Mouse (Mus musculus): ENCODE results near the gene Hnrnpl.

The Hnrnpl gene

DNA sequence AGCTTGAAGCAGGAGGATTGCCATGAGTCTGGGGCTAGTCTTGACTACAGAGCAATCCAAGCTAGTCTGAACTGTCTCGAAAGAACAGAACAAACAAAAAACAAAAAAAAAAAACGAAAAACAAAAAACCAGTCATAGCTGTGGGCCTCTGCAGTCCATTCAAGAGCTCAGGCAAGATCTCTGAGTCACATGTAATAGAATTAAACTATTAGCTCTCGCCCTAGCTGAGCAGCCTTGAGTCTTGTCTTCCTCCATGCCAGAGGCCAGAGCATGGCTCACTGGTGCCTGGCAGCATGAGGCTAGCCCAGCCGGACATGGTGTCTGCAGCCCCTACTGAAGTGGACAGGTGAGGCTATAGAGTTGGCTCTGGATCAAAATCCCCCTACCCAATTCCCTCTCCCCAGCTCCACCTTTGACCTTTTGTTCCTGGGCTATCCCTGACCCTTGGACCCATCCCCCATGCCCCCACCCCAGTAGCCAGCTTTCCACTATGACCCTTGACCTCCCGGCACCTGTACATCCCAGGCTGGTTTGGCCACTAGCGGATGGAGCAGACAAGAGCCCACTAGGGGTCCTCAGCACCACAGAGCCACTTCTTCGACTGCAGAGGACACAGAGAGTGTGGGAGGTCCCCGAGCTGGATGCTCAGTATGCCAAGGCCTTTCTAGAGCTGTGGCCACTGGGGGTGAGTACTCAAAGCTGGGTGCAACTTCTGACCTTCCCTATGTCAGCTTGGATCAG, 18.1 kb upstream of the Hnrnpl start:
- DNase-seq (ENCODE audit: low read depth): no peak

DNA sequence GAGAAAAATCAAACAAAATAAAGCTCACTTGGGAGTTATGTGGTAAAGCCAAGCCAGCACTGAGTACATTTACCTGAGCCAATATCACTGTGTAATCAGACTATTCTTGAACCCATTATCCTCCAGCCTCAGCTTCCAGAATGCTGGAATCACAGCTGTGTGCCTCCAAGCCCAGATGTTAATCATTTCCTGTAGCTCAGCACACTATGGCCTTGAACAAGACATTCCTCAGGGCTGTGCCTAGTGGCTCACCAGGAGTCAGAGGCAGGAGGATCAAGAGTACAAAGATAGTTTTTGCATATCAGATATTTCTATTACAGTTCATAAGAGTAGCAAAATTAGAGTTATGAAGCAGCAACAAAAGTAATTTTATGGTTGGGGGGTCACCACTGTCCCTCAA, 16.6 kb upstream of the Hnrnpl start:
- DNase-seq (ENCODE audit: low read depth): no peak

GRCm38 (mm10) chr7:28792391-28793185, 15.8 kb upstream of the Hnrnpl start:
- peak; percentile 53 for DNase-seq (ENCODE audit: low read depth)

GRCm38 (mm10) chr7:28793834-28794233, 14.5 kb upstream of the Hnrnpl start:
- peak; percentile 83 for DNase-seq (ENCODE audit: low read depth)

DNA sequence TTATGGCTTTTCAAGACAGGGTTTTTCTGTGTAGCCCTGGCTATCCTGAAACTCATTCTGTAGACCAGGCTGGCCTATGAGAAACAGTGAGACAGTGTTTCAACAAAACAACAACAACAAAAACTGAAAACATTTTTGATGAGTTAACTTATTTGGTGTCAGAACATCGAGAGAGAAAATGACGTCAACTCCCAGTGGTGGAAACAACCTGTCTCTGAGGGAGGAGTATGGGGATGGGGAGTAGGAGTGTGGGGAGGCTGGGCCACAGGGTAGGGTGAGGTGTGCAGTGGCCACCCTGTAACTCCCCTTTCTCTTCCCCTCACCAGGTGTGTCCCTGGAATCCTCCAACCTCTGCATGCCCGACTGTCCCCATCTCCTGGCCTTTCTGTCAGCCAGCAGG, 13.8 kb upstream of the Hnrnpl start:
- no peak for DNase-seq (ENCODE audit: low read depth)

GRCm38 (mm10) chr7:28795832-28796231, 12.5 kb upstream of the Hnrnpl start:
- peak; percentile 84 for DNase-seq (ENCODE audit: low read depth)

GRCm38 (mm10) chr7:28796562-28796975, 11.8 kb upstream of the Hnrnpl start:
- peak; percentile 92 for DNase-seq (ENCODE audit: low read depth)

DNA sequence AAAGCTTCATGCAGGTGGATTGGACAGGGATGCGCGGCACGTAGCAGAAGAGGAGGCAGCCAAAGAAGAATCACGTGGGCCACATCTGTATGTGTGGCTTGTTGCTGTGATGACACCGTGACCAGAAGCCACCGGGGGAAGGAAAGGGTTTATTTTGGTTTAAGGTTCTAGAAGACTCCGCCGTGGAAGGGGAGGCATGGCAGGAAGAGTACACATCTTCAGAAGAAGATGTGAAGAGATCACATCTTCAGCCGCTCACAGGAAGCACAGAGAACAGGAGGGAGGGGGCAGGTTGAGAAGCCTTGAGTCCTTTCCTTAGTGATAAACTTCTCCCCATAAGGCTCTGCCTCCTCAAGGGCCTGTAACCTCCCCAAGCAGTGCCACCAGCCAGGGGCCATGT, 8.3 kb upstream of the Hnrnpl start:
- no peak for DNase-seq (ENCODE audit: low read depth)

DNA sequence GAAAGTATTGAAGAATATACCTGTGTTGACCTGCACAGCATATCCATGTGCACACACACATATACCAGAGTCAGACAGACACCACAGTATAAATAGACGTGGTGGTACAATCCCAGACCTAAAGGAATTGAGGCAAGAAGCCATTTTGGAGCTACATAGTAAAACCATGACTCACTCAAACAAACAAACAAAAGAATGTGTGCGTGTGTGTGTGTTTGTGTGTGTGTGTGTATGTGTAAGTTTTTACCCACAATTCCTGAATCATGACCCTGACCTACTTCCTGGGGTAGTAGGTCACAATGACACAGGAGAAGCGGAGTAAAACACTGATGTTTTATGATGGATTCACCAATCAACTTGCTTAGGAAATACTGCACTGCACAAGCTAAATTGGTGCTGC, 6.9 kb upstream of the Hnrnpl start:
- peak; percentile 54 for DNase-seq (ENCODE audit: low read depth)

DNA sequence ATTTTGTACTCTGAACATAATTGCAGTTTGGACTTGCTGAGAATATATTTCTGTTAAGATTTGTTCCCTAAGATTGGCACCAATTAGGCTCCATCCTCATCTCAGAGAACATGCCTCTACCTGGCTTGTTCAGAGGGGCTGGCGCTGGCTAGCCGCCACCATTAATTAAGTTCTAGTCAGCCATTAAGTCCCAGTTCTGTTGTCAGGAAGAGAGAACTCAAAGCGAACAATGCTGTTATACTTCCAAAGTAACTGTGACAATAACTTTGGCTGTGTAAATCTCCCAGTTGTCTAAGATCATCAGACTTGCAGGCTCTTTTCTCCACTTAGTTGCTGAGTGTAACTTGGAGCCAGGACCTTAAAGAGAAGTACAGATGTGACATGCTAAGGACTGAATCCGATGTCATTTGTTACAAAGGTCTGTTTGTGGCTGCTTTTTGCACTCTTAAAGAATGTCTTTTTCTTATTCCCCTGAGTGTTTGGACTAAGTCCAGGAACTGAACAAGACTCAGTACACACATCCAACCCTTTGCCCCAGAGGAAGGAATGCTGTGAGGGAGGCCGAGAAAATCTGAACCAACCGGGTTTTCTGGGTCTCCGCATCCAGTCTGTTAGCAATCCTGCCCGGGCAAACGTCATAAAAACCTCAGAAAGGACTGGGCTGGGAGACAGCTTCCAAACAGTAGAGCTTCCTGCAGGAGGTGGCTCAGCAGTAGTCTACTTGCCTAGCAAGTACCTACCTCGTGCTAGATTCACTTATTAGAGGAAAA, 6.3 kb upstream of the Hnrnpl start:
- DNase-seq (ENCODE audit: low read depth): no peak

DNA sequence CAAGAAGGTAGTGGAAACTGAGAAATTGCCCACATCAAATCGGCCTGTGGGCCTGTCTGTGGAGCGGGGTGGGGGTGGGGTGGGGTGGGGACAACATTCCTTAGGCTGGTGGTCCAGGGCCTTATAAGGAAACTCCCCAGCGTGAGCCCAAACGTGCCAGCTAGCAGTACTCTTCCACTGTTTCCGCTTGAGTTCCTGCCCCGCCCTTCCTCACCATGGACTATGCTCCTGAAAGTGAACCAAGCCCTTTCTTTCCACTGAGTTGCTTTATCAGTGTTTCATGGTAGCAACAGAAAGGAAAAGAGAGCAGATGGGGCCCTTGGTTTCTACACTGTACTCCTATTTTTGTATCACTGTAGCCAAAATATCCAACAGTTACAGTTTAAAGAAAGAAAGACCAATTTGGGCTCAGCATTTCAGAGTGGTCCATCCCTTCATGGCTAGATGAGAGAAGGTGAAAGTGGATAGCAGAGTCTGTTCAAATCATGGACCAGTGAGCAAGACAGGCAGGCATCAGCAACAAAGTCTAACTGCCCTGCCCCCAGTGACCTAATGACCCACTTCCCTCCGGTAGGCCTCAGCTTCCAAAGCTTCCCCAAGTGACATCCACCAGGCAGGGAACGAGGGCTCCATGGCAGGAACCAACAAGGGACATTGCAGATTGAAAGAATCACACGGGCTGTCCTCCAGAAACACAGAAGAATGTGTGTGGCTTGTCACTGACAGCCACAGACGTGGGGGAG, 5.3 kb upstream of the Hnrnpl start:
- peak; percentile 53 for DNase-seq (ENCODE audit: low read depth)

- no peak for DNase-seq (ENCODE audit: low read depth)
Measured at GRCm38 (mm10) chr7:28803756-28804155, 4.6 kb upstream of the Hnrnpl start.

DNA sequence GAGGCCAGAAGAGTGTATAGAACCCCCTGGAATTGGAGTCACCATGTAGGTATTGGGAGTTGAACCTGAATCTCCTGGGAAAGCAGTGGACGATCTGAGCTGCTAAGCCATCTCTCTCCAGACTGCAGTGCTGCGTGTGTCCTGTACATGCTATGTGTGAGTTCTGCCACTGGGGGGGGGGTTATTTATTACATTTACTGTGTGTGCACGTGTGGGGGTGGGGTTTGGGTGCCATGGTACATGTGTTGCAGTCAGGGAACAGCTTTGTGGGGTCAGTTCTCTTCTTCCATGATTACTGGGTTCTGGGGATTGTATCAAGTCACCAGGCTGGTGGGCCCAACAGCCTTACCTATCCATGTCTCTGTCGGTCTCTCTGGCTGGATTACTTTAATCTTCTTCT, 1.5 kb upstream of the Hnrnpl start:
- DNase-seq (ENCODE audit: low read depth): peak; percentile 67

- DNase-seq (ENCODE audit: low read depth): no peak
Measured at GRCm38 (mm10) chr7:28807641-28808220, 610 bp upstream of the Hnrnpl start.

GRCm38 (mm10) chr7:28808957-28809393, 634 bp downstream of the Hnrnpl start:
- DNase-seq (ENCODE audit: low read depth): peak; percentile 94

- DNase-seq (ENCODE audit: low read depth): peak; percentile 92
Measured at GRCm38 (mm10) chr7:28809401-28810089, 1.2 kb downstream of the Hnrnpl start.

- DNase-seq (ENCODE audit: low read depth): peak; percentile 100
Measured at GRCm38 (mm10) chr7:28810107-28811066, 2.0 kb downstream of the Hnrnpl start.

- DNase-seq (ENCODE audit: low read depth): peak; percentile 97
Measured at GRCm38 (mm10) chr7:28811228-28811627, 2.9 kb downstream of the Hnrnpl start.

GRCm38 (mm10) chr7:28811640-28812275, 3.4 kb downstream of the Hnrnpl start:
- no peak for DNase-seq (ENCODE audit: low read depth)

Data from 416B (cell line).